In genomic region chr14:21983950-21984730, GRCm38 (mm10) we compare ENCODE assay signal across 8 mouse cellular contexts. TPM values are rescaled to one million over a fixed set of nuclear protein-coding genes. Genes with fewer than 3 reads are reported as not detected.
DNase-seq lines count a peak whose midpoint lies in the region; ATAC-seq and TF ChIP-seq lines count a peak whose summit lies in the region.
"Had no signal": no experiment of that assay in that cellular context is flagged by ENCODE, and none has a peak within 500 bp of the region (broad histone marks: within the 10 kb centered on the region; RNA-seq: fewer than 3 reads in every experiment).

No protein-coding gene starts in this region.

- no peak for ATAC-seq in lung, postnatal 0 days
- no peak for ATAC-seq in forebrain, postnatal 0 days
- ATAC-seq in liver, embryonic 13.5 days (ENCODE audit: low read depth): no peak
- ATAC-seq in stomach, postnatal 0 days (ENCODE audit: low FRiP score, low TSS enrichment): no peak

- TF ChIP-seq CTCF in lung, postnatal 0 days (IDR thresholded peaks at IDR 0.05): no peak
- no peak for TF ChIP-seq CTCF in forebrain, postnatal 0 days (IDR thresholded peaks at IDR 0.05; ENCODE audit: low read depth)
- TF ChIP-seq CTCF in stomach, postnatal 0 days (IDR thresholded peaks at IDR 0.05; ENCODE audit: low read depth): no peak

- peak overlapping the region; percentile 88 for H3K4me2 ChIP-seq in lung, postnatal 0 days (replicated peaks; ENCODE audit: low read depth, low read length)
- H3K4me2 ChIP-seq in forebrain, postnatal 0 days (ENCODE audit: low read depth): peak overlapping the region; percentile 96; the same call in 1 of the 2 replicates
- H3K4me2 ChIP-seq in liver, embryonic 13.5 days: peak overlapping the region; percentile 66
- H3K4me2 ChIP-seq in stomach, postnatal 0 days (replicated peaks; ENCODE audit: low read depth): peak overlapping the region; percentile 94

- H3K27me3 ChIP-seq in lung, postnatal 0 days (replicated peaks; ENCODE audit: insufficient read depth, low read length): no peaks in the 10 kb centered on the region
- peaks cover 41% of the 10 kb centered on the region for H3K27me3 ChIP-seq in forebrain, postnatal 0 days (ENCODE audit: insufficient read depth, low read length)
- peaks cover 95% of the 10 kb centered on the region for H3K27me3 ChIP-seq in liver, embryonic 13.5 days
- H3K27me3 ChIP-seq in stomach, postnatal 0 days (ENCODE audit: control insufficient read depth, insufficient read depth, low read length): no peaks in the 10 kb centered on the region

- DNase-seq in lung, postnatal 0 days (ENCODE audit: low spot score): peak; percentile 21
- no peak for DNase-seq in lung, postnatal 25 days (ENCODE audit: low spot score)
- DNase-seq in forebrain, postnatal 0 days: peak; percentile 59
- no peak for DNase-seq in liver, embryonic 13.5 days
- no peak for DNase-seq in stomach, postnatal 0 days (ENCODE audit: low spot score)
- no peak for DNase-seq in cerebellum, postnatal 25 days
- DNase-seq in urinary bladder, postnatal 36 days (ENCODE audit: low spot score in 2 of 2): no peak

- no peak for TF ChIP-seq EP300 in lung, postnatal 0 days (IDR thresholded peaks at IDR 0.05)
- TF ChIP-seq EP300 in stomach, postnatal 0 days (optimal IDR thresholded peaks at IDR 0.05): no peak

- H3K4me3 ChIP-seq in lung, postnatal 0 days (ENCODE audit: low read depth, low read length): peak overlapping the region; percentile 89
- peak overlapping the region; percentile 59 for H3K4me3 ChIP-seq in forebrain, postnatal 0 days (ENCODE audit: low read depth, low read length)
- H3K4me3 ChIP-seq in liver, embryonic 13.5 days (replicated peaks): peak overlapping the region; percentile 59
- peak overlapping the region; percentile 90 for H3K4me3 ChIP-seq in stomach, postnatal 0 days (ENCODE audit: low read depth, low read length)
- H3K4me3 ChIP-seq: erythroblast, embryonic 14.5 days had no signal

- peaks cover 9% of the 10 kb centered on the region for H3K4me1 ChIP-seq in lung, postnatal 0 days (ENCODE audit: insufficient read depth, low read depth, low read length)
- H3K4me1 ChIP-seq in forebrain, postnatal 0 days (ENCODE audit: insufficient read depth): peaks cover 8% of the 10 kb centered on the region
- peaks cover 44% of the 10 kb centered on the region for H3K4me1 ChIP-seq in liver, embryonic 13.5 days (replicated peaks)
- peaks cover 5% of the 10 kb centered on the region; the same call in 1 of the 2 replicates for H3K4me1 ChIP-seq in stomach, postnatal 0 days (replicated peaks; ENCODE audit: control insufficient read depth, insufficient read depth)

- H3K36me3 ChIP-seq in lung, postnatal 0 days (ENCODE audit: insufficient read depth, low read length): no peaks in the 10 kb centered on the region
- no peaks in the 10 kb centered on the region for H3K36me3 ChIP-seq in forebrain, postnatal 0 days (ENCODE audit: insufficient read depth)
- H3K36me3 ChIP-seq in liver, embryonic 13.5 days: no peaks in the 10 kb centered on the region
- H3K36me3 ChIP-seq in stomach, postnatal 0 days (ENCODE audit: control insufficient read depth, insufficient read depth, low read length): peaks cover 11% of the 10 kb centered on the region; the same call in 1 of the 2 replicates

- H3K27ac ChIP-seq in lung, postnatal 0 days (ENCODE audit: low read length): peak overlapping the region; percentile 98
- peak overlapping the region; percentile 22; the same call in 1 of the 2 replicates for H3K27ac ChIP-seq in forebrain, postnatal 0 days (ENCODE audit: low read depth, low read length)
- H3K27ac ChIP-seq in liver, embryonic 13.5 days: no peak overlapping the region
- H3K27ac ChIP-seq in stomach, postnatal 0 days (replicated peaks): peak overlapping the region; percentile 99

- H3K9me3 ChIP-seq in lung, postnatal 0 days (ENCODE audit: low read length): no peaks in the 10 kb centered on the region
- H3K9me3 ChIP-seq in forebrain, postnatal 0 days (ENCODE audit: low read length): no peaks in the 10 kb centered on the region
- H3K9me3 ChIP-seq in liver, embryonic 13.5 days (replicated peaks): no peaks in the 10 kb centered on the region
- no peaks in the 10 kb centered on the region for H3K9me3 ChIP-seq in stomach, postnatal 0 days (ENCODE audit: control insufficient read depth, low read length)

- peak overlapping the region; percentile 91 for H3K9ac ChIP-seq in lung, postnatal 0 days (replicated peaks; ENCODE audit: low read depth)
- H3K9ac ChIP-seq in forebrain, postnatal 0 days: no peak overlapping the region
- 0 out of 2 replicates have a peak overlapping the region, but pooled peaks have one; percentile 59 for H3K9ac ChIP-seq in liver, embryonic 13.5 days
- H3K9ac ChIP-seq in stomach, postnatal 0 days (ENCODE audit: low read length): peak overlapping the region; percentile 96

- 10% methylated on average over 18 of the region's 18 CpGs for WGBS in lung, postnatal 0 days
- 12% methylated on average over 18 of the region's 18 CpGs for WGBS in forebrain, postnatal 0 days
- 8% methylated on average over 18 of the region's 18 CpGs for WGBS in liver, embryonic 13.5 days (ENCODE audit: insufficient replicate concordance)
- 15% methylated on average over 18 of the region's 18 CpGs for WGBS in stomach, postnatal 0 days

RNA-seq across cellular contexts. Expression of gene Zfp503, which starts 5.3 kb away (rescaled TPM):
- polyA plus RNA-seq in lung, postnatal 0 days (2015; fragmentation: Nextera tagmentation; extraction: Ambion mirVana): 16.7 and 18.6 TPM in 2 replicates
- total RNA-seq in forebrain, postnatal 0 days (2014; rRNA removed): 7.7 and 8.7 TPM in 2 replicates
- polyA plus RNA-seq in forebrain, postnatal 0 days (2015; fragmentation: Nextera tagmentation; extraction: Ambion mirVana): 3.9 and 5.0 TPM in 2 replicates
- polyA plus RNA-seq in liver, embryonic 13.5 days (2015; fragmentation: Nextera tagmentation; extraction: Ambion mirVana): 0.82 and 1.4 TPM in 2 replicates
- 10.0 and 11.3 TPM in 2 replicates for polyA plus RNA-seq in stomach, postnatal 0 days (2015; fragmentation: Nextera tagmentation; extraction: Ambion mirVana)

RNA-seq across cellular contexts. Expression of gene Lrmda, which starts 35.4 kb away (rescaled TPM):
- 0.86 and 1.6 TPM in 2 replicates for polyA plus RNA-seq in lung, postnatal 0 days (2015; fragmentation: Nextera tagmentation; extraction: Ambion mirVana)
- total RNA-seq in forebrain, postnatal 0 days (2014; rRNA removed): 0.15 TPM in 1 of 2 replicates, not detected in the other
- polyA plus RNA-seq in forebrain, postnatal 0 days (2015; fragmentation: Nextera tagmentation; extraction: Ambion mirVana): 0.18 and 0.28 TPM in 2 replicates
- 0.25 and 0.27 TPM in 2 replicates for polyA plus RNA-seq in liver, embryonic 13.5 days (2015; fragmentation: Nextera tagmentation; extraction: Ambion mirVana)
- polyA plus RNA-seq in stomach, postnatal 0 days (2015; fragmentation: Nextera tagmentation; extraction: Ambion mirVana): 0.39 and 0.46 TPM in 2 replicates
- polyA plus RNA-seq: erythroblast, embryonic 14.5 days had no signal

Comparison
In these comparisons a context has a peak if more than half of its experiments do, and no peak if none do; other contexts are left out.
1. DNase-seq: peak in lung, postnatal 0 days (single experiment) and forebrain, postnatal 0 days (single experiment); none in lung, postnatal 25 days (single experiment), liver, embryonic 13.5 days (single experiment), stomach, postnatal 0 days (single experiment), cerebellum, postnatal 25 days (0 of 2) and urinary bladder, postnatal 36 days (0 of 2).
2. Peak in every context shown above with its lines, with median percentiles within 50 percentile points of each other: H3K4me2 ChIP-seq and H3K4me3 ChIP-seq.